Mouse (Mus musculus) spleen, adult 18-20 months (tissue): ENCODE results near the gene Prps1.
"Not testable (repeated sequence)": the region's sequence is repeated elsewhere in the genome, so short reads cannot be mapped to it uniquely, and the experiment has no call there.

ENCODE experiments used
- DNase-seq, 2 experiments: peaks; one replicate each; pipeline ENCODE4 v3.0.0; 2022; ENCODE audit warnings: mixed read lengths in 2 of 2

Gene Prps1

DNA sequence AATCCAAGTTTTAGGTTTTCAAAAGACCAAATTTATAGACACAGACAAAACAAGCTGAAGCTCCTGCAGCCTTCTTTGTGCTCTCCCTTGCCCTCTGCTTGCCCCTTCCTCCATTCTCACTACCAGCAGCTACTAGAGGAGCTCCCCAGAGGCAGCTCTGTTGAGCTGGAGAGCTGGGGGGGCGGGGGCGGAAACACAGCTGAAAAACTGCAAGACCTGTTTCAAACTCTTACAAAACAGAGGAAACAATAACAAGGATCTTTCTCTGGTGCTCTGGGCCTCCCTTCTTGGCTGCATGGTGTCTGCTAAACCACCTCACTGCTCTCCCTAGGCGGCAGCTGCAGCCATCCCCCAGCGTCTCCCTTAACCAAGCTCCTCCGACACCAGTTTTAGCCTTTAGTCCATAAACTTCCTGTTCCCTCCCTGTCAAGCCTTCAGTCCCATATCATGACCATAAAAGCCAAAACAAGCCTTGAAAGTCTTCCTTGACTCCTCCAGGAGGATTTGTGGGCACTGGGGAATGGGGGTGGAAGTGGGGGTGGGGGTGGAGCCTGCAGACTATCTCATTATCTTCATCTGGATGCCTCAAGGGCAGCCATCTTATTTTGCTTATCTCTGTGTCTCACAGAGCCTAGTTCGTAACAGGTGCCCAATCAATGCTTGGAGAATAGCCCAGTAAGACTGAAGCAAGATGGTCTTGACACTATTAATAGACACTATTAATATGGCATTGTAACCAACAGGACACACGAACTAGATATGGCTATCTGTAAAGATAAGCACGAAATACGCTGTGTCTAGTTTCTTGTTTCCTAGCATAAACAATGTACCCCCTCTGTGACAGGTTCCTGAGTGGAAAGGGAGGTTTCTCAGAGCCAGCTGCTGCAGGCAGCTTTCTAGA is 45.2 kb downstream of the Prps1 start:
- peak in 1 of 2 experiments; percentile 45 for DNase-seq

DNA sequence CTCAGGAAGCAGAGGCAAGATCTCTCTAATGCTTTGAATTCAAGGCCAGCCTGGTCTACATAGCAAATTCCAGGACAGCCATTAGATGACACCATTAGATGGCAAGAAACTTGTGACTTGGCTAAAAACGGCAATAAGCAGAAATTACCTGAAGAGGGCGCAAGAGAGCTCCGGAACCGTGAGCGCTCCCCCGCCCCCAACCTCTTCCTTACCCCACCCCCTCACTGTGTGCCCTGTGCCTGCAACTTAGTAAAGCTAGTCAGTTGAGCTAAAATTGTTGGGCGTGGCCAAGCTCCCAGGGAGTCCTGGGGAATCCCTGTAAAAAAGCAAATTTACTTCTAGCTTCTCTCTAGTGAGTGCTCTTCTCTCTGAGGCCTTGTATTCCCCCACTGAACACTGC is 47.5 kb downstream of the Prps1 start:
- peak; percentile 62 to 66 for DNase-seq

DNA sequence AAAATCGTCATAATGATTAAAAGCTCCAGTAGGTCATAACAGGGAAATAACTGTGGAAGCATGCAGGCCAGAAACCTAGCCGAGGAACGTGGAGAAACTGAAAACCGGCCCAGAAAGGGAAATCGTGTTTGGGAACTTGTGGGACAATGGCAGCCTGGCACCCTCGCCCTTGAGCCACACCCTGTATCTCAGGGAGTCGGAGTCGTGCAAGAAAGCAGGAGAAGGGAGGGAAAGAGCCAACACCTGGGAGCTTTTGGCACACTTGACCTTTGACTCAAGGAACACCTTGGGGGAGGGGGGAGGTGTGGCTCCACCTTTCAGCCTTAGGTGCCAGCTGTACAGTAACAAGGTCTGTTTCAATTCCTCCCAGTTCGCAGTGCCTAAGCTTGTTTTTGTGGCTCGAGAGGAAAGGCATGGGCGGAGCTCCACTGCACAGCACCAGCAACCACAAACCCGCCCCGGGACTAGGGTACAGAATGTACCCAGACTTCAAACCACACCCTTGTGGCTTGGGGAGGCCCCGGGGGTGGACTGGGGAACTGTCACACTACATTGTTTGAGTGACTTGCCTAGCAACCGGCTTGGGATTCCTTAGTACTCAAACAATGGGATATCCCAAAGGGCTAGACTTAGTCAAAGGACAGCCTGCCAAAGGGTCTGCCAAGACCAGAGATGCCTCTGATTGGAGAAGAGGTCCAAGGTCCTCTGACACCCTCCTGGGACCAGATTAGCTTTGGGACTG is 49.3 kb downstream of the Prps1 start:
- peak; percentile 70 to 84 for DNase-seq

DNA sequence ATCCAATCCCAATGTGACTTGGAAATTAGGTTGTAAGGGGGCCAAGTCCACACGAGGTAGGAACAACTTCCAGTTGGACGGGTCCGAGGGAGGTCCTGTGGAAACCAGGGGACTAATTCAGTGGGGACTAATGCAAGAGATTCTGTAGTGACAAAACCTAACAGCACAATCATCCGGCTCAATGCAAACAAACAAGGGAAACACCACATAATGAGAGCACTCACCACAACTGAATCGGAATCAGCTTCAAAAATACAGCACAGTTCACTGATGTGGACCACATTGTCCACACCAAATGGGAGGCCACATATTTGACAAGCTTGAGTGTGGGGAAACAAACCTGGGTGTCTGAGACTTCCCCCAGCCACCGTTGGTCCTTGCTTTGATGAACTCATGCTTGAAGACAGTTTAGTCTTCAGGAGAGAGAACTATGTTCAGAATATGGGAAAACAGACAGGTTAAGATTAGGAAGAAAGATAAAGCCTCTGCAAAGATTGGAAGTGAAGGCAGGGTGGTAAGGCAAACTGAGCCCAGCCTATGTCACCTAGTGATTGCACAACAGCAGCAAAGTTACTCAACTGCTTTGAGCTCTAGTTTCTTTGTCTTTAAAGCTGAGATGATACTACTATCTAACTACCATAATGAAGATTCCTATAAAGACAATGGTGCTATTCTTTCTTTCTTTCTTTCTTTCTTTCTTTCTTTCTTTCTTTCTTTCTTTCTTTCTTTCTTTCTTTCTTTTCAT is 50.2 kb downstream of the Prps1 start:
- DNase-seq = no peak

DNA sequence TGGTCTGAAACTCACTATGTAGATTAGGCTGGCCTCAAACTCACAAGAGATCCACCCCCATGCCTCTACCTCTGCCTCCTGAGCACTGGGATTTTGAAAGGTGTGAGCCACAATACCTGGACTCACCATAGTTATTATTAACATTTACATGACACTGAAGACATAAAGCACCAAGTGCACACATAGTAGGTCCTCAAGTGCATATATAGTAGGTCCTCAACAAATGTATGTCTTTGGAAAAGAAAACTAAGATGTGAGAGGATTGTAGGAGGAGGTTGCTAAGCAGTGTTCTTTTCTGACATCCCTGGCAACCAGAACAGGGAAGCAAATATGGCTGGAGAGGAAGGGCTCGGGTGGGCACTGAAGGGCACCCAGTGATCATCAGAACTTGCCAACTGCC is 51.0 kb downstream of the Prps1 start:
- DNase-seq = no peak

DNA sequence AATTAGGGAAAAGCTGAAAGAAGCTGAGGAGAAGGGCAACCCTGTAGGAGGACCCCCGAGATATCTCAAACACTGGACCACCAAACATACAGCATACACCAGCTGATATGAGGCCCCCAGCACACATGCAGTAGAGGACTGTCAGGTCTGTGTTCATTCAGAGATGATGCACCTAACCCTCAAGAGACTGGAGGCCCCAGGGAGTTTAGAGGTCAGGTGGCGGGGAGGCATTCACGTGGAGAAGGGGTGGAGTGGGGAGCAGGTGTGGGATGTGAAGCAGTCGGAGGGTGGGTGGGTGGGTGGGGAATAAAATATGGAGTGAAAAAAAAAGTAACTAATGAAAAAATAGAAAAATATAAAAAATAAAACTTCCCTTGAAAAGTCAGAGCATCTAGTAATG is 52.4 kb downstream of the Prps1 start:
- not testable (repeated sequence) for DNase-seq

DNA sequence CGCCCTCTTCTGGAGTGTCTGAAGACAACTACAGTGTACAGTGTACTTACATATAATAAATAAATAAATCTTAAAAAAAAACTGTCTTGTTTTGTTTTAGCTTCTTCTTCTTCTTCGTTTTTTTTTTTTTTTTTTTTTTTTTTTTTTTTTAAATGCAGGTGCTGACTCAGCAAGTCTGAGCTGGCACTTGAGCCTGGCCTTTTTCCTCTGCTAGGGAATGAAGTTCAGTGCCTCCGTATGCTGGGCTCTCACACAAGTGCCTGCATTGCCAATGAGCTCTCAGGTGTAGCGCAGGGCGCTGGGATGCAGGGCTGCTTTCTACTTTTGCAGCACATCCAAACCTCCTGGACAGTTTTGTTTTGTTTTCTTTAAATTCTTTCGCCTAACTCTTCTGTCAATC is 53.4 kb downstream of the Prps1 start:
- no peak for DNase-seq

DNA sequence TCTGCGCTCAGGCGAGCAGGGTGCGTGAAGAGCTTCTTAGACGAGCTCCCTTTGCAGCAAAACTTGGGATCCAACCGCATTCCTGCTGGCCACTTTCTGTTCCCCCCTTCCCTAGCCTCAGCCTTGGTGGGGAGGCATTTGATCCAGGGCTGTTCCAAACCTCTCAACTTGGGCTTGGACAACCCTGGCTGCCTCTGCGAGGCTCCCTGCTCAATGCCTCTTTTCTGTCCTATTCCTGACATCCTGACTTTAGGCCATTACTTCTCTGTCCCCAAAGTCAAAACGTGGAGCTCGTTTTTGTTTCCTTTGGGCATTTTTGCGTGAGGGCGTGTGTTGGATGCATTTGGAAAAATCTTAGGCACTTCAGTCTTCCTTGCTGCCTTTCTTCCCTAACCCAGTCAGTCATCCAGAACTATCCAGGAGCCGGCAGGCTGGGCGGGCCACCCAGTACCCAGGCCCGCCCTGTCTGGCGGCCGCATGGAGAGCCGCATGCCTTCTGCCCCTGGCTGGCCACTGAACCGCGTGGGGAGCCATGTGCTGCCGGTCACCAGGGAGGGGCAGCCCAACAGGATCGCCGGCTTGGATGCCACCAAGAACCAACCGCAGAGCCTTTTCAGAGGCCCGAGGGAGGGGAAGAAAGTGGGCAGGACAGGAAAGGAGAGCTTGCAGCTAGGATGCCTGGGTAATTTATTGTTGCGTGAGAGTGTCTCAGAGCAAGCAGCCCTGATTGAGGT is 54.5 kb downstream of the Prps1 start:
- peak in 1 of 2 experiments; percentile 55 for DNase-seq

DNA sequence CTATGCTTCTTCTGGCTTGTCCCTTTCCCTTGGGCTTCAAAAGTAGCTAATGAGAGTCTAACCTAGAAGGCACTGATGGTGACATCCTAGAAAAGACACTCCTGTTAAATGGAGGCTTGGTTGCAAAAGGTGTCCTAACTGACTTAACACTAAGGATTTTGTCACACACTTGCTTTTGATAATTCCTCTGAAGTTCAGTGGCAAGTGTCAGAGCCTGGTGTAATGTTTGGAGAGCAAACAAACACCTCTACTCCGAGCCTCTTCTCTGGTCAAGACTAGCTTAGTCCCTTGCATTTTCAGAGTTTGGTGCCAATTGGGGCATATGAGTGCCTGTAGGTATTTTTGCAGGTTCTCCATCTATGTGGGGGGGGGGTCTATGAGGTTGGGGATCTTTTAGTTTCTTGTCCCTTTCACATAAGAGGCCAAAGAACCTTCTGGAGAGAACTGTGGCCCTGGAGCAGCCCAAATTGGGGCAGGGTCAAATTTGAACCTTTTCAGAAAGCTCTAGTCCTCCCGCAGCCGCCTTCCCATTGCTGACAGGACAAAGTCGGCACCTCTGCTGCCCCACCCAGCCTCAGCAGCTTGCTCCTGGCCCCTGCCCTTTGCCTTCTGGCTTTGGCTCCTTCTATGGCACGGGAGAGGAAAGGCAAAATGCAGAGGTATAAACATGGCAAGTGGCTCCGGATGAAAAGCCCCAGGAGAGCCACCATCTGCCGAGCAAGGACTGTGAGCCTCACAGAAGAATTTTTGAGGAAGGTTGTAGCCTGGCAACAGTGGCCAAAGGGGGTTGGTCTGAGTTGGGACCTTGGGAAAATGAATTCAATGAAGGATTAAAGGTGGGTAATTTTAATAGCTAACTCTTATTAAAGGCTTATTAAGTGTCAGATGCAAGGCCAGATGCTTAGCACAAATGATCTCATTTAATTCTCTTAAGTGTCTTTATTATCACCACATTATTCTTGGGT is 55.6 kb downstream of the Prps1 start:
- DNase-seq = no peak

DNA sequence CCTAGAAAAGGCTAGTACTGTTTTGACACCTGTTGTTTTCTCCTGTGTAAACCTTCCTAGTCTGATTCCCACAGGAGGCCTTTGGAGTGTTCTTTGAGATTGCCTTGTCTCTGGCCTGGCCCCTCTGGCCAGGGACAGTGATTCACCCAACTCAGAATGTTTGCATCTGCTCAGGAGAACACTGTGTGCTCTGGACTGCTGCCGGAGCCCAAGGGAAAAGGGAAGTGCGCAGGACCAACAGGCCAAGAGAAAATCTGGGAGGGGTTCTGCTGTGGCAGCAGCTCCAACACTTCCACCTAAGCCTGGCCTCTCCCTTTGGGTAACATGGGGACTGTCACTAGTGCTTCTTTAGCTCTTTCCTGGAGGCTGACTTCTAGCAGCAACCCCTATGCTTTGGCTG is 57.0 kb downstream of the Prps1 start:
- no peak for DNase-seq

DNA sequence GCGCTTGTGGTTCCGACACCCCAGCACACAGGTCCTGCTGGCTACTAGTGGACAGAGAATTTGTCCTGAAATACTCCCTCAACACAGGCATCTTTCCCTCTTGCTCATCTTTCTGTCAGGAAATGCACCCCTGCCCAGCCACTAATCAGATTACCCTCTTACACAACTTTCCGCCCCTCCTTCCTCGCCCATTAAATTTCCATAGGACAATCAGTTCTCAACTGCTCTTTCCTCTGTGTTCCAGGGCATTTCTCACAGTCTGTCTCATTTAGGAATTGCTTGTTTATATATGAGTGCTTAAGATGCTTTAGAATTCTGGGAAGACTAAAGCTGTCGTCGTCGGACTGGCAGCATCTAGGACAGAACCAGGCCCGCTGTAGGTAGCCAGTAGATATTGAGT is 61.9 kb downstream of the Prps1 start:
- DNase-seq = no peak

DNA sequence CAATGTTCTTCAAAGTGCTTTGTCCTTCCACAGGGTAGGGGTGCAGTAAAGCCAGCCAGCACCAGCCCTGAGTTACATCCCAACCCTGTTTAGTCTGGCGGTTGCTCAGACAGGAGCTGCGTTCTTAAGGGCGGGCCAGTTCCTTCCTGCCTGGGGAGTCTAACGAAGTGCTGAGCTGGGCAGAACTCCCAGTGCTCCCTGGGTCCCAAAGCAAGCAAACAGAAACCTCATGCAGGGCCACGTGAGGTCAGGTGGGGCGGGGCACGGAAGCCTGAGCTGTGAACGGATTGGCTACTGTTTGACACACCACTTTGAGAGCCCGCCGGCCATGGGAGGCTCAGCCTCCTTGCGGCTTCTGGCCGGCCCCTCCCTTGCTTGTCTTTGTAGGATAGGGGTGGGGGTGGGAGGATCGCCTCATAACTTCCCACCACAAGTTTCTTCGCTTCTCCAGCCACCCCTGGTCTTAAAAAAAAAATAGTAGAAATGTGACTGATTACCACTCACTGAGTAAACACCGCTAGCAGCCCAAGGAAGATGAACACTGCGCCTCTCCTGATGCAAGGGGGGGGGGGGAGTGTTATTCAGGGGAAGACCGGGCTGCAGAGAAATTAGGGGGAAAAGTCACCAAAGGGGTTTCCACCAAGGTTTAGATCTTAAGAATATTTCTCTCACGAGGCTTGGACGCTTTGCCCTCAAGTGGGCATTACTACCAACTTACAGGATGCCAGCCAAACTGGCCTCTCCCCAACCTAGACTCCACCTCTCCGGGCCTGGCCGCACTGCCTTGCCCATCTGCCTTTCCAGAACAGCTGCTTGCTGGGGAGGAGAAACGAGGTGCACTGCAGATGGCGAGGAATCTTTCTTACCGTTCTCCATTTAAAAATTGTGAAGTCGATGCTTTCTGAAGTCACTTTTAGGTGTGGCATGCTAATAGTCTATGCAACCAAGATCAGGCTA is 64.0 kb downstream of the Prps1 start:
- peak; percentile 75 to 83 for DNase-seq

DNA sequence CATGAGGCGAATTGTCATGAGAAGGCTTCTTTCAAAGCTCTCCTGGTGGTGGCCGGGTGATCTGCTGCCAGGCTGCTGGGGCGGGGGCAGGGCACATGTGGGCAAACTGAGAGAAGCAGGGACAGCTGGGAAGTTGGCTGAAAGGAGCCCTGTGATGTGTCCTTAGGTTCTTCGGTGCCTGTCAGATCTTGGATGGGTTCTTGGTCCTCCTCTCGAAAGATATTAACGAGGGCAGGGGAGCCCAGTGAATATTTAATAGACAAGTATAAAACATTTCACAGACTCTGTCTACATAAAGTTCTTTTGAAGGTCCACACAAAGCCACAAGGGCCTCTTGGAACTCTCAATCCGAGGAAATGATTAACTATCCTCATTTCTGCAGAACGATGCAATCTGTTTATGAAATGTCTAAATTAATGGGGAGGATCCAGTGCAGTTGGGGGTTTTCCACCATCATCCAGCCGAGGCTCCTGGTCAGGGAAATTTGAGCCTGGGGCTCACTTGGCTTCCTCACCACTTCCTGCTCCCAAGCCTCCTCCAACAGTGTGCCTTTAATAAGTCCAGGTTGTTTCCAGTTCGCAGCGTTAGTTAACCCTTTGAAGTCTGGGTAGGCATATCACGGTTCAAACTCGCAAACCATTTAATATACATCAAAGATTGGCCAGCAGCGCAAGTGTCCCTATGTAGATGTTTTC is 65.8 kb downstream of the Prps1 start:
- no peak for DNase-seq

DNA sequence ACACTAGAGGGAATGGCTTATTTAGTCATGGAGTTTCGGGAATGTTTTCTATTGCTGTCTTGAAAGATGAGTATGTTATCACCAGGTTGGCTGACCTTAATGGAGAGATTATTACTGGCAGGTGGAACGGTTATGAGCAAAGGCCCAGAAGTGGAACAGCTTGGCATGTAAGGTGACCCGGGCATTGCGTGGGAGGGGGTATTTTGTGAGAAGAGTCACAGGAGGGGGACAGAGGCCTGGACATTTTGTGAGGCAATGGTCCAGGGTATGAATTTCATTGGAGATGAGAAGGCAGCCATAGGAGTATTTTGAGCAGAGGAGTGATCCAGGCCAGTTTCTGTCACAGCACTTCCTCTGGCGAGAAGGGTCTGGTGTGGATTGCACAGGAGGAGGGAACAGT is 67.8 kb downstream of the Prps1 start:
- no peak for DNase-seq
